ENCODE assay signal across 17 mouse cellular contexts in the genomic region with DNA sequence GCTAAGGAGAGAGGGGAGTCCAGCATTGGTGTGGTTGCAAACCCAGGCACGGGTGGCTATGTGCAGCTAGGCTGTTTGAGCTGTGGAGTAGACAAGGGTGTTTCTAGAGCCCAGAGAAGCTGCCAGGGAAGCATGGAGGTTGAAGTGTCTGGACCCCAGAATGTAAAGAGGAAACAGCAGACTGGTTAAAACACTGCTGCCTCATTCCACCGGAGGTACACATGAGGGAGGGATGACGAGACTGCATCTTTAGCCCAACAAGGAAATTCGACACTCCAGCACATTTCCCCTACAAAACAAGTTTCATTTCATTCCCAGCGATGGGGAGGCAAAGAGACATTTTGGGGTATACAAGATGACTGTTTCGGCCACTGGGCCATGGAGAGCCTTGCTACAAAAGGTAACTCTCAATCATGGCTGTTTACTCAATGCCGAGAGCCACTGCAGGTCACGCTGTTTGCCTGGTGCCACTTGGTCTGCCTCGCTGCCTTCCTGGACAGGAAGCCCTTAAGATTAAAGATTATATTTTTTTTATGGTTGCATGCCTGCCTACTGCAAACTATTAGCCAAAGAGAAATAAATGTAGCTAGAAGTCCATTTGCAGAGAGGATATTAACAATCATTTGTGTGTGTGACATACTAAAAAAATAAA.
DNase-seq lines count a peak whose midpoint lies in the region; ATAC-seq and TF ChIP-seq lines count a peak whose summit lies in the region.
"Had no signal": no experiment of that assay in that cellular context is flagged by ENCODE, and none has a peak within 500 bp of the region (broad histone marks: within the 10 kb centered on the region; RNA-seq: fewer than 3 reads in every experiment).

No protein-coding gene starts in this region.

- no peak overlapping the region for H3K4me2 ChIP-seq in embryonic facial prominence, embryonic 11.5 days (ENCODE audit: low read depth, low read length)
- peak overlapping the region; percentile 17; the same call in 1 of the 2 replicates for H3K4me2 ChIP-seq in limb, embryonic 12.5 days
- H3K4me2 ChIP-seq: embryonic facial prominence, embryonic 15.5 days; forebrain, embryonic 15.5 days; neural tube, embryonic 13.5 days had no signal

- H3K27me3 ChIP-seq in embryonic facial prominence, embryonic 11.5 days (ENCODE audit: control insufficient read depth, insufficient read depth, low read length) = no peaks in the 10 kb centered on the region
- H3K27me3 ChIP-seq in limb, embryonic 12.5 days = no peaks in the 10 kb centered on the region
- H3K27me3 ChIP-seq in forebrain, embryonic 10.5 days (ENCODE audit: poor library complexity, severe bottlenecking) = peaks cover 86% of the 10 kb centered on the region
- H3K27me3 ChIP-seq: embryonic facial prominence, embryonic 15.5 days; forebrain, embryonic 15.5 days had no signal

- no peaks in the 10 kb centered on the region for H3K36me3 ChIP-seq in embryonic facial prominence, embryonic 11.5 days (replicated peaks; ENCODE audit: control insufficient read depth, insufficient read depth, low read depth, low read length)
- H3K36me3 ChIP-seq in limb, embryonic 12.5 days = no peaks in the 10 kb centered on the region
- no peaks in the 10 kb centered on the region for H3K36me3 ChIP-seq in forebrain, embryonic 10.5 days (replicated peaks)
- H3K36me3 ChIP-seq: embryonic facial prominence, embryonic 15.5 days; forebrain, embryonic 15.5 days; heart, embryonic 10.5 days; neural tube, embryonic 13.5 days had no signal

- TF ChIP-seq CTCF in layer of hippocampus, adult 2 months (conservative IDR thresholded peaks at IDR 0.05) = no peak

- no peak for ATAC-seq in embryonic facial prominence, embryonic 11.5 days (replicated peaks; ENCODE audit: insufficient number of reproducible peaks, low FRiP score, low TSS enrichment, low read depth)
- no peak for ATAC-seq in limb, embryonic 12.5 days (ENCODE audit: insufficient number of reproducible peaks, insufficient read depth, low FRiP score, low TSS enrichment, low read depth)
- no peak for ATAC-seq in inflammation-experienced regulatory T-cells, adult 6 months
- ATAC-seq: forebrain, embryonic 15.5 days had no signal

- WGBS in embryonic facial prominence, embryonic 11.5 days = 40% methylated on average over 9 of the region's 9 CpGs
- WGBS in limb, embryonic 12.5 days = 22% methylated on average over 9 of the region's 9 CpGs
- 67% methylated on average over 9 of the region's 9 CpGs for WGBS in forebrain, embryonic 10.5 days

- no peak overlapping the region for H3K9ac ChIP-seq in embryonic facial prominence, embryonic 11.5 days (replicated peaks; ENCODE audit: low read length)
- H3K9ac ChIP-seq in limb, embryonic 12.5 days (replicated peaks) = no peak overlapping the region
- H3K9ac ChIP-seq: embryonic facial prominence, embryonic 15.5 days; forebrain, embryonic 15.5 days; neural tube, embryonic 13.5 days had no signal

- no peak overlapping the region for H3K4me3 ChIP-seq in layer of hippocampus, adult 2 months
- H3K4me3 ChIP-seq in embryonic facial prominence, embryonic 11.5 days (ENCODE audit: low read depth, low read length) = no peak overlapping the region
- no peak overlapping the region for H3K4me3 ChIP-seq in limb, embryonic 12.5 days (replicated peaks)
- no peak overlapping the region for H3K4me3 ChIP-seq in forebrain, embryonic 10.5 days
- H3K4me3 ChIP-seq: embryonic facial prominence, embryonic 15.5 days; forebrain, embryonic 15.5 days; gastrocnemius, adult 2 months; heart, embryonic 10.5 days; neural tube, embryonic 13.5 days had no signal

- DNase-seq in layer of hippocampus, adult 2 months (ENCODE audit: low spot score in 2 of 2) = no peak
- no peak for DNase-seq in layer of hippocampus, adult 18-20 months (ENCODE audit: low spot score in 2 of 2)
- DNase-seq in embryonic facial prominence, embryonic 11.5 days (ENCODE audit: low spot score) = peak; percentile 21
- DNase-seq in lung, postnatal 25 days (ENCODE audit: low spot score) = peak; percentile 41
- no peak for DNase-seq in gastrocnemius, postnatal 4 days (ENCODE audit: low spot score in 2 of 2)
- no peak for DNase-seq in forebrain, embryonic 10.5 days (ENCODE audit: extremely low spot score, low spot score)
- DNase-seq: adrenal gland, postnatal 14 days; cerebellum, postnatal 10 days; gastrocnemius, adult 2 months; heart, postnatal 36 days; retina, postnatal 1 day had no signal

- peak overlapping the region; percentile 53; the same call in 1 of the 2 replicates for H3K27ac ChIP-seq in layer of hippocampus, adult 2 months
- H3K27ac ChIP-seq in embryonic facial prominence, embryonic 11.5 days (replicated peaks; ENCODE audit: low read depth, low read length) = 0 out of 2 replicates have a peak overlapping the region, but pooled peaks have one; percentile 13
- H3K27ac ChIP-seq in limb, embryonic 12.5 days = no peak overlapping the region
- H3K27ac ChIP-seq in forebrain, embryonic 10.5 days = no peak overlapping the region
- H3K27ac ChIP-seq: embryonic facial prominence, embryonic 15.5 days; forebrain, embryonic 15.5 days; gastrocnemius, adult 2 months; heart, embryonic 10.5 days; neural tube, embryonic 13.5 days had no signal

- H3K9me3 ChIP-seq in embryonic facial prominence, embryonic 11.5 days (replicated peaks; ENCODE audit: control insufficient read depth, low read length) = no peaks in the 10 kb centered on the region
- no peaks in the 10 kb centered on the region for H3K9me3 ChIP-seq in limb, embryonic 12.5 days
- no peaks in the 10 kb centered on the region for H3K9me3 ChIP-seq in forebrain, embryonic 10.5 days
- H3K9me3 ChIP-seq: embryonic facial prominence, embryonic 15.5 days; forebrain, embryonic 15.5 days; heart, embryonic 10.5 days; neural tube, embryonic 13.5 days had no signal

- no peaks in the 10 kb centered on the region for H3K4me1 ChIP-seq in embryonic facial prominence, embryonic 11.5 days (ENCODE audit: control insufficient read depth, insufficient read depth, low read length)
- peaks cover 20% of the 10 kb centered on the region for H3K4me1 ChIP-seq in limb, embryonic 12.5 days (replicated peaks)
- H3K4me1 ChIP-seq in forebrain, embryonic 10.5 days = peaks cover 46% of the 10 kb centered on the region
- H3K4me1 ChIP-seq: embryonic facial prominence, embryonic 15.5 days had no signal

Comparison
In these comparisons a context has a peak if more than half of its experiments do, and no peak if none do; other contexts are left out.
1. DNase-seq: peak in embryonic facial prominence, embryonic 11.5 days (single experiment) and lung, postnatal 25 days (single experiment); none in layer of hippocampus, adult 2 months (0 of 2), layer of hippocampus, adult 18-20 months (0 of 2), gastrocnemius, postnatal 4 days (0 of 2) and forebrain, embryonic 10.5 days (single experiment).
2. H3K27ac ChIP-seq: peak in layer of hippocampus, adult 2 months (single experiment) and embryonic facial prominence, embryonic 11.5 days (single experiment); none in limb, embryonic 12.5 days (single experiment) and forebrain, embryonic 10.5 days (single experiment).